Mouse (Mus musculus): Measurements from ENCODE around the gene Smr3a.

Smr3a gene

DNA sequence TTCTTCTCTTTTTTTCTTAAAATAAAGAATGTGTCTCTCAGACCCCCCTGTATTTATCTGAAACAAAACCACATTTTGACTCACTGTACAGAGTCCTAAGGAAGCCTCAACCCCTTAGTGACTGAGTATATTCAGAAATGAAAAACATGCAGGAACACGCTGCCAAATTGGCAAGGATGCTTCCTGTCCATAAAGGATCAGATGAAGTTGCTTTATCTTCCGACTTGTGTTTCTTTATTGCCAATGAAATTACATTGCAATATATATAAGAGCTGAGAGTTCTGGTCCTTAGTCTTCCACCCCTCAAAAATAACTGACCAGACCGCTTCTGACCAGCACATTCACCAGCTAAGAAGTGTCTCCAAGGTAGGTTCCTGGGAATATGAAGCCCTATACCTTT, at the start of gene Smr3a:
Gene Smr3a, plus strand, starts transcription at position 301 of the 400 bp plus-strand sequence.
- no peak for DNase-seq (ENCODE audit: low read depth, low spot score)

DNA sequence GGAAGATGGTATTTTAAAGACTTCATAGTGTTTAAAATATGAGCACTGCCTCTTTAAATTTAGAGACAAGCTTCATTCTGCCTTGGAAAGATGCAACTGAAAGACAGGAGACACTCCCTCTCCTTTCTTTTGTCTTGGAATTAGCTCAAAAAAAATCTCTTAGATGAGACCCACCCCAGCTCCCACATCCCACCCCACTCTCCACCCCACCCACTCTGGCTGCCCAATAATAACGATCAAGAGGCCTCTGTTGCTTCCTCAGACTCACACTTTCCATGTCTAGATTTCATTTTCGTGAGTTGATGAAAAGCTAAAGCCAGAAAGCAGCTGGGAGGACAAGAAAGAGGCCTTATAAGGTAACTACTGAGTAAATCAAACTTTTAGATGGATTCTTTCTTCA, 33.1 kb upstream of the Smr3a start, which contains the start of the genes 2310003L06Rik and Gm28434:
Gene 2310003L06Rik, plus strand, starts transcription at position 259 of the 400 bp plus-strand sequence.
Gene Gm28434, plus strand, starts transcription at position 317 of the 400 bp plus-strand sequence.
- DNase-seq (ENCODE audit: low read depth, low spot score) = no peak

DNA sequence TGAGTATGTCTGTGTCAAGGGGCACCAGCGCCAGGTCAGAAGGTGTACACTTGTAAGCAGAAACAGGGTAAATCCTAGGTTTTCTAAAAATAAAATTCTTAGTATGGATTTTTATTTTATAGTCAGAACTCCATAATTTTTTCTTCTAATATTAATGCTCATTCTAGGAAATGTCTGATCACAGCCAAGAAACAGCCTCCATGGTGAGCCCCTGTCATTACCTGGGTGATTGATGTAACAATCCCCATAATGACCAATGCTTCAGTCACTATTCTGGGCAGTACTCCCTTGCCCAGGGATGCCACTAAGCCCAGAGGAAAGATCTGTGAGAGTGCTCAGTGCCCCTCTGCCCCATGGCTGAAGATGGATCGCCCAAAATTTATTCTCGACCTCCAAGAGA, 23.2 kb upstream of the Smr3a start, which contains the start of gene Cabs1:
Gene Cabs1, plus strand, starts transcription at position 301 of the 400 bp plus-strand sequence.
- DNase-seq (ENCODE audit: low read depth, low spot score) = no peak

DNA sequence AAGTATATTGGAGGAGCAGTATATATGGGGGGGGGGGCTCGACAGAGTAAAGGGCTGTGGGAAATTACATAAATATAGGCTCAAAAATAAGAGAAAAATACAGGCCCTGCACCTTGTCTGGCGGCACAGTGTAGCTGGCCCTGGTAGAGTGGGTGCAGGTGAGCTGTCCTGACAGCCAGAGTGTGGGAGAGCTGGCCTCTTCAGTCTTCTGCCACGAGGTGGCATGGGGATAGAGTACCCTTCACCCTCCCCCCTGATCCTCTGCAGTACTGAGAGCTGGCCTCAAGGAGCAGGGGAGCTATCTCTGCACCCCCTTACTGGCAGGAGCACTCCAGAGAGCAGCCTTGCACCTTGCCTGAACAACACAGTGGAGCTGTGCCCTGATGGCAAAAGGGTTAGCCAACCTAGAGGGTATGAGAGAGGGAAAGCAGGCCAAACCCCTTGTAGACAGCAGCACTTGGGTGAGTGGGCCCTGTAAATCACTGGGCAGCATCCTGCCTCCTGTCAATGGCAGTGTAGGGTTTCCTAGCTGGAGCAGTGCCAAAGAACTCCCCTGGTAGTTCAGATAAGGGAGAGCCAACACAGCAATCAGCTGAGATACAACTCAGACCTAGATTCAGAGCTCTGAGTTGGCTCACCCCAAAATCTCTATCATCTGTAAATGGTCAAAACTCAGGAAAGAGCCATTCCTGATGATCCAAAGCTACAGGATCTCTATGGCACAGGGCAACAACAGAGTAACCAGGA, 19.7 kb upstream of the Smr3a start:
- no peak for DNase-seq (ENCODE audit: low read depth, low spot score)

DNA sequence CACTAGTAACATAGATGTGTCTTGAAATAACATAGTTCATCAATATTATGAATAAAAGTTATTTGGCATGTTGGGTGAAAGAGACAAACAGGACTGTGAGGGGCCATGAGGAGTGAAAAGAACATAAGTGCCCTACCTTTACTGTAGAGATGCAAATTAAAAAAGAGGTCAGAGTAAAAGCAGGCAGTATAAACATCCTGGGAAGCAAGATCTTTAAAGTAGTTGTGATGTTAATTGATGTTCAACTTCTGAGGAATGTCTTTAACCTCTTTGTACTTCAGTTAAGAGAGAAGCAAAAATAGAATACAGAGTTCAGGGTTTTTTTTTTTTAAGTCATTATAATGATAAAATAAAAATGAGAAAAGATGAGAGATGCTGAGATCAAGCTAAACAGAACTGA, 2.9 kb downstream of the Smr3a start:
- DNase-seq (ENCODE audit: low read depth, low spot score) = no peak

Measured in retina, adult 2 months (tissue).